Mouse (Mus musculus): ENCODE data around the gene Zbtb48.
"Not testable (repeated sequence)": the region's sequence is repeated elsewhere in the genome, so short reads cannot be mapped to it uniquely, and the experiment has no call there.

Gene Zbtb48

DNA sequence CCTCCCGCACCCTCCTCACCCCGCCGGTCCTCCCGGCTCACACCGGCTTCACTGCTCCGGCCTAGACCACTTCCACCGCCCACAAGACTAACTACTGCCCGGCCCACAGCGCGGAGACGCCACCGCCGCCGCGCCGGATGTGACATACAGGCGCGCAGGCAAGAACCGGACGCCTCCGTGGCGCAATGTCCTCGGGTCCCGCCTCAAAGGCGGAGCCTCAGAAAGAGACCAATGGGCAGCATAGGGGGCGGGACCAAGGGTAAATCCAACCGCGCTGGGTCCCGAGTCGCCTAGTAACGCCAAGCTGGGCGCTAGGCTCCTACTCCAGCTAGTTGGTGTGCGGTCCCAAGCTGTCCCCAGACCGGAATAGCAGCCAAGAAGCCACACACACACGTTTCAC is at the start of gene Zbtb48:
TSS of gene Zbtb48 (minus strand) at position 148 of the 400 bp plus-strand sequence.
- DNase-seq = peak; percentile 96 to 98

DNA sequence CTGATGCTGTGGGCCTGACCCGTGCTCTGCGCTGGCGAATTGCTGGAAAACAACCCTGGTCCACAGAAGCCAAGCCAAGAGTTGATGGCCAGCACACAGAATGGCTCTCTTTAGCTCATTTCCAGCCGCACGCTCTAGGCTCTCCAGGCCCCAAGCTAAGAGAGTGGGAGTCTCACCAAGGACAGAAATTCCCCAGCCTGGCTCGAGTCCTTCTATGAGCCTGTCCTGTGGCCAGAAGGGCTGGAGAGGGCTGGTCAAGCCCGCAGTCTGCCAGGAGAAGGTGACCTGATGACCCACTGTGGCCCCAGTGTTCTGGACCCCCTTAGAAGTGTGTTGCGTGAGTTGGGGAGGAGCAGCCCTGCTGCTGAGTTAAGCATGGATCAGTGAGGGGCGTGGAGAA is 49.7 kb upstream of the Zbtb48 start:
- DNase-seq = no peak

GRCm38 (mm10) chr4:152074548-152074947 is 47.1 kb upstream of the Zbtb48 start:
- no peak for DNase-seq

DNA sequence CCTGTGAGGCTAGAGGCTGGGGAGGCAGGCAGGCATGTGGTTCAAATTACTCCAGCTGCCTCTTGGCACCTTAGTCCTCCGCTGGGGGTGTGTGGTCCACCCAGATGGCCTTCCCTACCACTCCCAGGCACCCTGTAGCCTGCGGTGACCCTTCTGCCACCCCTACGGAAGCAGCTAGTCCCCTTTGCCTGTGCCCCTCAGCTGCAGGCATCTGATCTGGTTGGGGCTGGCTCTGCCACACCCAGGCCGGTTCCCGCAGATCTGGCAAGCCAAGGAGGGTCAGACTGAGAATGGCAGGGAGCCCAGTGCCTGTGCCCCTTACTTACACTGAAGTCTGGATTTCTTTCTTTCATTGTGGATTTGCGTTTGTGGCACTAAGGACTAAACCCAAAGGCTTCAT is 46.2 kb upstream of the Zbtb48 start:
- no peak for DNase-seq

- no peak for DNase-seq
Observed at GRCm38 (mm10) chr4:152072655-152073054, 45.2 kb upstream of the Zbtb48 start.

GRCm38 (mm10) chr4:152072121-152072601 is 44.7 kb upstream of the Zbtb48 start, which contains the start of gene Plekhg5:
TSS of gene Plekhg5 (plus strand) at chr4:152072498.
- DNase-seq = peak in 1 of 2 experiments; percentile 48

DNA sequence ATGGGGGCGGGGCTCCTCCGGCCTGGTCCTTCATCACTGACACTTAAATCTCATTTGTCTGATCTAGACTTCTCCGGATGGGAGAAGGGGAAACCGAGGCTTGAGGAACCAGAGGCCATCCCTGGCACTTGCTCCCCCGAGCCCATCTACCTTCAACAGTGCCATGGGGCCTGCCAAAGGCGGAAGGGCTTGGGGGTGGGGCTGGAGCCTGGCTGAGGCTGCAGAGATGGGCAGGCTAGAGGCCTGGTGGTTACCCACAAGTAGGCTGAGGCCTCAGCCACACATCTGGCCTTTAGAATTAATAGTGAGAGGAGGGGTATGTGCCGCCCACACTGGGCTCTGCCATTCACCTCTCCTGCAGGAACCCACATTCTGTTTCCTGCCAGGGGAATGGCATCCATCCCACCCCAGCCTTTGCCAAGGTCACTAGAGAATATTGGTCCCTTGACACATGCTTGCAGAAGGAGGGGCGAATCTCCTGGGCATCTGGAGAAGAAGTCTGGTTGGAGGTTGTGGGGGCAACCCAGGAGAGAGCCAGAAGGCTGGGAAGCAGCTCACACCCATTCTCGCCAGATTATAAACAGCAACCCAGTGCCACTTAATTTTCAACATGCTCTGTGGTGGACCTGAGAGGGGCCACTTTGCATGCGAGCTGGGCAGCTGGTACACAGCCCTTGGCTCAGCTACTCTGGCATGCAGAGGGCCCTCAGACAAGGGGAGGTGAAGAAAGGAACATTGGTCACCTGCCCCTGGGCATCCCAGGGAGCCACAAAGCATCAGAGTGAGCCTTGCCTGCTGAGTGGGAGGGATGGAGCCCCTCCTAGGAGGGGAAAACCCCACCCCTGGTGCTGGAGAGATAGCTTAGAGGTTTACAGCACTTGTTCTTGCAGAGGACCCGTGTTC is 43.3 kb upstream of the Zbtb48 start:
- no peak for DNase-seq

GRCm38 (mm10) chr4:152069245-152069644 is 41.8 kb upstream of the Zbtb48 start:
- no peak for DNase-seq

DNA sequence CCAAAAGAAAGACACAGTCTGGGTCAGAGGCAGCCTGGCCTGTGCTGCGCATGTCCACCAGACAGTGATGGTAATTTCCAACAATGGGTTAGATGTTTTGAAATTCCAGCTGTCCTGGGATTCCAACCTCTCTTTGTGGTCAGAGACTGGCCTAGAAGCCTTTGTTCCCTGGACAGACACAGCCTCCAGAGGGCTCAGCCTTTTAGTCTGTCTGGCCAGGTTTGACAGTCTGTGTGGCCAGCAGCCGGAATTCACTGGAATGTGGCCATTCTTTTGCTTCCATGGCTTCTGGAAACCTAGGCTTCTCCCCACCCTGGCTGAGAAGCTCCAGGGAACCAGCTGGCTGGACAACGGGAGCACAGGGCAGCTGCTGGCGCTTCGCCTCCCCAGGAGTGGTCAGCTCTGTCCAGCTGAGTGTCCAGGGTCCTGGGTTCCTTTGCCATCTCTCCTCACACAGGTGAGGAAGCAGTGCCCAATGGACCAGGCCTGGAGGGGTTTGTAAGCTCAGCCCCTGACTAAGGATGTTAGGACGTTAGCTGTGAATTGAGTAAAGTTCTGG is 40.8 kb upstream of the Zbtb48 start:
- no peak for DNase-seq

- DNase-seq = no peak
Observed at GRCm38 (mm10) chr4:152067280-152067679, 39.8 kb upstream of the Zbtb48 start.

DNA sequence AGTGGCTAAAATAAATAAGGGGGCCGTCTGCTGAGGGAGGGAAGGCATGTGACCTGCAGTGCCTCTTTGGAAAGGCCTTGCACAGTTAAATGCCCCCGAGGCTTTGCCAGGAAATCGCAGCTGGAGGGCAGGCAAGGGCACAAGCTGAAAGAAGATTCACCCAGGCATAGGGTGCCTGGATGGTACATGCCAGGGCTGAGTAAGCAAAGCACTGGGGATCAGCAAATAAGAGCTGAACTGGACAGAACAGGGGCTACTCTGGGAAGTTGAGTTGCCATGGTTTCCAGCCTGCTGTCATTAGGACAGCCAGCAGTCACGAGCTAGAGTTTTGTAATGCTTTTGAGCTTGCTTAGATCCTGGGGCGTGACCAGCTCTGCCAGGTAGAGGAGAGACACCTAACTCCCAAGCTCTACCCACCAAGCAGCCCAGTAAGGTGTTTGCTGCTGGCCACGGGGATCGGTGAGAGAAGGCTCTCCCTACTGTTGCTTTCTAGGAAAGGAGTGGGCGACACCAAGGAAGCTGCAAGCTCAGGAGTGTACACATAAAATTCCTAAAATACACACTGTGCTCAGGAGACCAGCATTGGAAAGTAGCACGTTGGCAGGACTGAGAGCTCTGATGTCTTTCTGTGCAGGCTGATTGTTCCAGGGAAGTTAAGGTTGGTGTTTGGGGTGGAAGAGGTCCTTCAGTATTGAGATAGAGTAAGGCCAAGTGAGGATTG is 35.1 kb upstream of the Zbtb48 start:
- peak; percentile 41 to 56 for DNase-seq

DNA sequence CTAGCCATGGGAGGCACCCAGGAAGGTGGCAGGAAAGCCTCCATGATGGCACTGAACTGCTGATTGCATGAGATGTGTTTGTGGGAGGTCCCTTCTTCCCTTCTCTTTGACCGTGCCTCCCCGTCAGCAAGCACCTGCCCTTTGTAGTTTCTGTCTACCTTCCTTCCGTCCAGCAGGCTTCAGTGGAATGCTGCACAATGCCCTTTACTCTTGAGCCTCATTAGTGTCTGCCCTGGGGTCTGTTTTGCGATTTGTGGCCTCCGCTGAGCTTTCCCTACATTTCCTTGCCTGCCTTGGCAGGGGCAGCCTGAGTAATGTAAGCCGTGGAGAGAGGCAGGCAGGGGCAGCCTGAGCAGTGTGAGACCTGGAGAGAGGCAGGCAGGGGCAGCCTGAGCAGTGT is 17.1 kb upstream of the Zbtb48 start:
- peak in 1 of 2 experiments; percentile 38 for DNase-seq

GRCm38 (mm10) chr4:152043171-152043570 is 15.7 kb upstream of the Zbtb48 start:
- no peak for DNase-seq

DNA sequence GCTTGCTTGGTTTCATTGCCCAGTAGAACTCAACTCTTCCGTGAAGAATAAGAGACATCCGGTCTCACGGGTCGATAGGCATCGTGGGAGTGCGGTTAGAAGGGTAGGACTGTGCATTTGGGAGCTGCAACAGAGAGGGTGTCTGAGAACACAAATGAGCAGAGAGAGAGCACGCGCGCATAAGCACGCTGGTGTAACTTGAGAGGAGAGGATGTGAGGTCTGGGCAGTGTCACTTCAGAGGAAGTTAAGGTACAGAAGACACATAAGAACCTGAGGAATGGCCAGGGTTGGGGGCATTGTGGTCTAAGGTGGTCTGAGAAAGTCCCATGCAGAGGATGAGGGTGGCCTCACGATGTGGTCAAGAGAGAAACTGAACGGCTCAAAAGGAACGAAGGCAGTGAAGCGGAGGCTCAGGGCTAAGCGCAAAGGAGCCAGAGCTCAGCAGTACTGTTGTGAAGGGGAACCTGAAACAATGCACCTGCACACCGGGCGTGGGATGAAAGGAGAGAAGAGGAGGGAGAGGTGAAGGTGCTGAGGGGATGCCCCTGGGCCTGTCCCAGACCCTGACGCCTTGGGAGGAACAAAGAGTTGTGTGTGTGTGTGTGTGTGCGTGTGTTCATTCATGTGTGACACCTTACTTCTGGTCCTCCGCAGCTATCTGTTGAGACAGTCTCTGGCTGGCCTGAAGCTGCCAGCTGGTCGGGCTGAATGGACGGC is 14.6 kb upstream of the Zbtb48 start:
- peak; percentile 16 to 35 for DNase-seq

DNA sequence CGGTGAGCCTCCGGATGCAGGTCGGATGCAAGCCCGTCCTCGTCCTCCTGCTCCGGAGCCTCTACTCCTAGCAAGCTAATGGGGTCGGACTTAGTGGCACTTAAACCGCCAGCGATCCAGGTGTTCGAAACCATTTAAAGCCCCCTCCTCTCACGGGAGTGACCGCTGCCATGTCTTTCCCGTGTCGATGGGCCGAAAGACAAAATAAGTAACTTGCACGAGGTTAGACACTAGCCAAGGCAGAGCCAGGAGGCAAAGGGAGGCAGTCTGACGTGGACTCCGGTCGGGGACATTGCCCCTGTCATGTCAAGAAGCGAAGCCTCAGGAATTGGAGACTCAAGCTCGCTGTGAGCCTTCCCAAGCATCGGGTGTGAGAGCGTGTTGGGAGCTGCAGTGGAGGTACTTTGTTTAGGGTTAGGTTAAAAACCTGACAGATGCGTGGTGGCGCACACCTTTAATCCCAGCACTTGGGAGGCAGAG is 12.4 kb upstream of the Zbtb48 start:
- DNase-seq = peak in 1 of 2 experiments; percentile 37

GRCm38 (mm10) chr4:152038985-152039830 is 11.7 kb upstream of the Zbtb48 start, which contains the start of gene Nol9:
TSS of gene Nol9 (plus strand) at chr4:152039321.
- peak; percentile 95 to 97 for DNase-seq

- no peak for DNase-seq
Observed at GRCm38 (mm10) chr4:152038225-152038984, 10.9 kb upstream of the Zbtb48 start, which contains the start of gene Tas1r1. TSS of gene Tas1r1 (minus strand) at chr4:152038568.

DNA sequence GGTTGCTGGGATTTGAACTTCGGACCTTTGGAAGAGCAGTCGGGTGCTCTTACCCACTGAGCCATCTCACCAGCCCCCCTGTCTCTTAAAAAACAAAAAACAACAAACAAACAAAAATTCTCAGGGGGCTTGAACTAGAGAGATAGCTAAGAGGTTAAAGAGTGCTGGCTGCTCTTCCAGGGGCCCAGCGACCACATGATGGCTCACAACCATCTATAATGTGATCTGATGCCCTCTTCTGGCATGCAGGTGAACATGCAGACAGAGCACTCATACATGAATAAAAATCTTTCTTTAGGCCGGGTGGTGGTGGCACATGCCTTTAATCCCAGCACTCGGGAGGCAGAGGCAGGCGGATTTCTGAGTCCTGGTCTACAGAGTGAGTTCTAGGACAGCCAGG is 9.0 kb upstream of the Zbtb48 start:
- DNase-seq = not testable (repeated sequence)

GRCm38 (mm10) chr4:152032922-152033321 is 5.5 kb upstream of the Zbtb48 start:
- no peak for DNase-seq

- peak in 1 of 2 experiments; percentile 56 for DNase-seq
Observed at GRCm38 (mm10) chr4:152029997-152030396, 2.5 kb upstream of the Zbtb48 start.
